Mouse (Mus musculus) CH12.LX (cell line): ENCODE measurements around the gene Pxdc1.

Experiments used
- CTCF ChIP-seq, 2 experiments: IDR thresholded peaks in 1 of 2; conservative IDR thresholded peaks in 1 of 2; 2 replicates each; pipeline ENCODE4 v1.5.1; 2011 to 2012; ENCODE audit warnings: low read depth in 2 of 2, low read length in 2 of 2, improper control_type of control experiment in 1 of 2, inconsistent platforms in 1 of 2, mild to moderate bottlenecking in 1 of 2, moderate library complexity in 1 of 2
- ELF1 ChIP-seq: IDR thresholded peaks from 2 replicates; pipeline ENCODE4 v1.6.1; 2014; ENCODE audit warnings: low read depth, mild to moderate bottlenecking, inconsistent platforms, low read length, improper control_type of control experiment
- MAFK ChIP-seq: IDR thresholded peaks from 2 replicates; pipeline ENCODE4 v1.6.1; 2011; ENCODE audit warnings: low read length, improper control_type of control experiment; ENCODE audit not compliant: insufficient replicate concordance
- NRF1 ChIP-seq: IDR thresholded peaks from 2 replicates; pipeline ENCODE4 v1.6.1; 2014; ENCODE audit warnings: low read depth, mild to moderate bottlenecking, inconsistent platforms, low read length, improper control_type of control experiment, moderate library complexity
- POLR2A ChIP-seq: IDR thresholded peaks from 2 replicates; pipeline ENCODE4 v1.6.1; 2011; ENCODE audit warnings: low read depth, mild to moderate bottlenecking, improper control_type of control experiment, low read length
- RAD21 ChIP-seq: IDR thresholded peaks from 2 replicates; pipeline ENCODE4 v1.6.1; 2011; ENCODE audit warnings: low read depth, mild to moderate bottlenecking, low read length, improper control_type of control experiment, moderate library complexity
- TCF12 ChIP-seq: IDR thresholded peaks from 2 replicates; pipeline ENCODE4 v1.6.1; 2014; ENCODE audit warnings: low read depth, mild to moderate bottlenecking, inconsistent platforms, low read length, improper control_type of control experiment
- ZMIZ1 ChIP-seq: IDR thresholded peaks from 2 replicates; pipeline ENCODE4 v1.6.1; 2012; ENCODE audit warnings: low read depth, mild to moderate bottlenecking, inconsistent platforms, low read length, improper control_type of control experiment

DNA sequence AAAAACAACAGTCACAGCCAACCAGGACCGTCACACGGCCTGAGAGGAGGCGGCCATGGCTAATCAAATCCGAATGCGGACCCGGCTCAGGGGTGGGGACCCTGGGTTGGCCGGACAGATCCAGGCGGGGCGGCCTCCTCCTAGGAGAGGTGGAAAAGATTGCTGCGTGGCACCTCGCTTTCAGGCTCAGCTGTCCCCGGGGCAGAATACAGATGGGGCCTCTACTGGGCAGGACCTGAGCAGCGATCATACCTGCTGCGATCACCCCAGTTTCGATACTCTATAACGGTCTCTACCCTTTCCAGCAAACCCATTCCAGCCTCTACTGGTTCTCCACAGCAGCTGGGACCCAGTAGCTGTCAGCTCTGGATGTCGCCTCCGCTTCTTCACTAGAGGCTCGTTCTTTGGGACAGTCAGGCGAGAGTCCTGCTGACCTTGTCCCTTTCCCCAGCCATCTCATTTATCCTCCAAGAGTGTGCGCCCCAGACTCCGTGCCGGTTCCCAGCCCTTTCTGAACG is 1.8 kb downstream of the Pxdc1 start:
- TF ChIP-seq NRF1: no peak
- no peak for TF ChIP-seq POLR2A
- TF ChIP-seq ZMIZ1: no peak
- TF ChIP-seq TCF12: no peak
- TF ChIP-seq CTCF (conservative IDR thresholded peaks at IDR 0.05 in 1 of 2, IDR thresholded peaks at IDR 0.05 in 1 of 2; ENCODE audit: low read depth in 2 of 2, low read length in 2 of 2): no peak
- TF ChIP-seq MAFK: no peak
- no peak for TF ChIP-seq ELF1
- TF ChIP-seq RAD21: no peak
